Mouse (Mus musculus): ENCODE data around the gene Mad1l1. TPM values are rescaled to one million over a fixed set of nuclear protein-coding genes. Genes with fewer than 3 reads are reported as not detected.

Mad1l1 gene
- polyA plus RNA-seq, 2 experiments, result 31.8 to 38.2 TPM

- 90% methylated on average over 7 of the region's 7 CpGs for WGBS
- TF ChIP-seq POLR2A (IDR thresholded peaks at IDR 0.05; ENCODE audit: borderline replicate concordance, extremely low read depth, insufficient read depth, insufficient read length), result no peak
Observed at GRCm38 (mm10) chr5:140018780-140019179, 302.6 kb downstream of the Mad1l1 start.

GRCm38 (mm10) chr5:140016896-140017295 is 304.5 kb downstream of the Mad1l1 start:
- no peak overlapping the region for H3K9ac ChIP-seq (ENCODE audit: low read depth, low read length, severe bottlenecking)
- no peak overlapping the region for H3K4me2 ChIP-seq (replicated peaks; ENCODE audit: low read depth, low read length, severe bottlenecking)
- H3K27ac ChIP-seq (replicated peaks; ENCODE audit: low read depth, low read length), result no peak overlapping the region
- WGBS, result 81% methylated on average over 1 of the region's 1 CpGs
- H3K36me3 ChIP-seq (ENCODE audit: control insufficient read depth, insufficient read depth, low read length), result no peaks in the 10 kb centered on the region
- no peaks in the 10 kb centered on the region for H3K27me3 ChIP-seq (ENCODE audit: control insufficient read depth, insufficient read depth, low read length)
- ATAC-seq (ENCODE audit: low FRiP score, low read depth) (no peak), DNase-seq (ENCODE audit: low spot score) (no peak)
- H3K9me3 ChIP-seq (ENCODE audit: control insufficient read depth, low read length), result no peaks in the 10 kb centered on the region
- no peak for TF ChIP-seq POLR2A (IDR thresholded peaks at IDR 0.05; ENCODE audit: borderline replicate concordance, extremely low read depth, insufficient read depth, insufficient read length)
- H3K4me3 ChIP-seq (replicated peaks; ENCODE audit: low read length), result no peak overlapping the region
- H3K4me1 ChIP-seq (ENCODE audit: control insufficient read depth, insufficient read depth, low read length), result 0 out of 2 replicates have a peak, but pooled peaks cover 4% of the 10 kb centered on the region

More at GRCm38 (mm10) chr5:140018780-140019179, 302.6 kb downstream of the Mad1l1 start:
- H3K9me3 ChIP-seq (ENCODE audit: control insufficient read depth, low read length), result no peaks in the 10 kb centered on the region
- no peak overlapping the region for H3K9ac ChIP-seq (ENCODE audit: low read depth, low read length, severe bottlenecking)
- DNase-seq (ENCODE audit: low spot score), result no peak
- ATAC-seq (ENCODE audit: low FRiP score, low read depth), result no peak
- no peaks in the 10 kb centered on the region for H3K27me3 ChIP-seq (ENCODE audit: control insufficient read depth, insufficient read depth, low read length)
- H3K4me3 ChIP-seq (replicated peaks; ENCODE audit: low read length), result no peak overlapping the region
- no peak overlapping the region for H3K4me2 ChIP-seq (replicated peaks; ENCODE audit: low read depth, low read length, severe bottlenecking)
- H3K36me3 ChIP-seq (ENCODE audit: control insufficient read depth, insufficient read depth, low read length), result no peaks in the 10 kb centered on the region
- 0 out of 2 replicates have a peak, but pooled peaks cover 4% of the 10 kb centered on the region for H3K4me1 ChIP-seq (ENCODE audit: control insufficient read depth, insufficient read depth, low read length)
- H3K27ac ChIP-seq (replicated peaks; ENCODE audit: low read depth, low read length), result no peak overlapping the region

- 46% methylated on average over 5 of the region's 5 CpGs for WGBS
- no peak for TF ChIP-seq POLR2A (IDR thresholded peaks at IDR 0.05; ENCODE audit: borderline replicate concordance, extremely low read depth, insufficient read depth, insufficient read length)
- no peak for DNase-seq (ENCODE audit: low spot score)
- Histone ChIP-seq H3K4me2 (replicated peaks; ENCODE audit: low read depth, low read length, severe bottlenecking) (no peak overlapping the region), H3K4me1 (ENCODE audit: control insufficient read depth, insufficient read depth, low read length) (0 out of 2 replicates have a peak, but pooled peaks cover 4% of the 10 kb centered on the region), H3K36me3 (ENCODE audit: control insufficient read depth, insufficient read depth, low read length) (0 out of 2 replicates have a peak, but pooled peaks cover 3% of the 10 kb centered on the region), H3K9ac (ENCODE audit: low read depth, low read length, severe bottlenecking) (no peak overlapping the region), H3K27me3 (ENCODE audit: control insufficient read depth, insufficient read depth, low read length) (no peaks in the 10 kb centered on the region), H3K27ac (replicated peaks; ENCODE audit: low read depth, low read length) (no peak overlapping the region), H3K9me3 (ENCODE audit: control insufficient read depth, low read length) (no peaks in the 10 kb centered on the region), H3K4me3 (replicated peaks; ENCODE audit: low read length) (no peak overlapping the region)
- ATAC-seq (ENCODE audit: low FRiP score, low read depth), result no peak
Observed at GRCm38 (mm10) chr5:140013652-140014051, 307.7 kb downstream of the Mad1l1 start.

GRCm38 (mm10) chr5:140012286-140012967 is 308.9 kb downstream of the Mad1l1 start:
- H3K4me3 ChIP-seq (replicated peaks; ENCODE audit: low read length), result no peak overlapping the region

GRCm38 (mm10) chr5:140010405-140010804 is 310.9 kb downstream of the Mad1l1 start:
- peaks cover 6% of the 10 kb centered on the region; the same call in 1 of the 2 replicates for H3K4me1 ChIP-seq (ENCODE audit: control insufficient read depth, insufficient read depth, low read length)
- H3K4me2 ChIP-seq (replicated peaks; ENCODE audit: low read depth, low read length, severe bottlenecking), result no peak overlapping the region
- WGBS, result 81% methylated on average over 3 of the region's 3 CpGs
- ATAC-seq (ENCODE audit: low FRiP score, low read depth) (no peak), DNase-seq (ENCODE audit: low spot score) (no peak)
- H3K4me3 ChIP-seq (replicated peaks; ENCODE audit: low read length), result no peak overlapping the region
- H3K27me3 ChIP-seq (ENCODE audit: control insufficient read depth, insufficient read depth, low read length), result no peaks in the 10 kb centered on the region
- no peak overlapping the region for H3K9ac ChIP-seq (ENCODE audit: low read depth, low read length, severe bottlenecking)
- peaks cover 6% of the 10 kb centered on the region; the same call in 1 of the 2 replicates for H3K36me3 ChIP-seq (ENCODE audit: control insufficient read depth, insufficient read depth, low read length)
- TF ChIP-seq POLR2A (IDR thresholded peaks at IDR 0.05; ENCODE audit: borderline replicate concordance, extremely low read depth, insufficient read depth, insufficient read length), result no peak
- H3K27ac ChIP-seq (replicated peaks; ENCODE audit: low read depth, low read length), result no peak overlapping the region
- no peaks in the 10 kb centered on the region for H3K9me3 ChIP-seq (ENCODE audit: control insufficient read depth, low read length)

More at GRCm38 (mm10) chr5:140012286-140012967, 308.9 kb downstream of the Mad1l1 start:
- H3K9me3 ChIP-seq (ENCODE audit: control insufficient read depth, low read length), result no peaks in the 10 kb centered on the region
- 64% methylated on average over 12 of the region's 12 CpGs for WGBS
- peaks cover 6% of the 10 kb centered on the region; the same call in 1 of the 2 replicates for H3K36me3 ChIP-seq (ENCODE audit: control insufficient read depth, insufficient read depth, low read length)
- H3K9ac ChIP-seq (ENCODE audit: low read depth, low read length, severe bottlenecking), result no peak overlapping the region
- TF ChIP-seq POLR2A (IDR thresholded peaks at IDR 0.05; ENCODE audit: borderline replicate concordance, extremely low read depth, insufficient read depth, insufficient read length), result no peak
- ATAC-seq (ENCODE audit: low FRiP score, low read depth), result no peak
- 0 out of 2 replicates have a peak, but pooled peaks cover 4% of the 10 kb centered on the region for H3K4me1 ChIP-seq (ENCODE audit: control insufficient read depth, insufficient read depth, low read length)
- no peaks in the 10 kb centered on the region for H3K27me3 ChIP-seq (ENCODE audit: control insufficient read depth, insufficient read depth, low read length)
- no peak for DNase-seq (ENCODE audit: low spot score)
- no peak overlapping the region for H3K4me2 ChIP-seq (replicated peaks; ENCODE audit: low read depth, low read length, severe bottlenecking)
- H3K27ac ChIP-seq (replicated peaks; ENCODE audit: low read depth, low read length), result no peak overlapping the region
